Mouse (Mus musculus) neural tube, embryonic 11.5 days (tissue): ENCODE results near the gene Arhgef39. TPM values are rescaled to one million over a fixed set of nuclear protein-coding genes. Genes with fewer than 3 reads are reported as not detected.

ENCODE experiments used
- ATAC-seq: fragments of 200-750 bp; cut with Nextera tagmentation; 2 replicates; pipeline ENCODE4 v1.8.0; 2017; ENCODE audit warnings: moderate number of reproducible peaks, mild to moderate bottlenecking, moderate TSS enrichment, moderate library complexity; ENCODE audit not compliant: insufficient read depth, low FRiP score, low TSS enrichment
- DNase-seq: peaks from one replicate; pipeline ENCODE4 v3.0.0-alpha.2; 2015; ENCODE audit warnings: low spot score
- H3K27ac ChIP-seq: fragments of 300-500 bp; sonication (generic); 2 replicates; pipeline ENCODE4 v1.5.1; 2014; ENCODE audit warnings: low read depth, mild to moderate bottlenecking, low read length
- H3K27me3 ChIP-seq: fragments of 300-500 bp; sonication (generic); 2 replicates; pipeline ENCODE4 v1.6.1; 2014; ENCODE audit warnings: mild to moderate bottlenecking, low read length, mixed read lengths; ENCODE audit not compliant: control insufficient read depth, insufficient read depth
- H3K36me3 ChIP-seq: fragments of 300-500 bp; sonication (generic); 2 replicates; pipeline ENCODE4 v1.6.1; 2014; ENCODE audit warnings: mild to moderate bottlenecking, low read length, moderate library complexity, mixed read lengths; ENCODE audit not compliant: control insufficient read depth, insufficient read depth
- H3K4me1 ChIP-seq: fragments of 300-500 bp; sonication (generic); 2 replicates; pipeline ENCODE4 v1.6.1; 2014; ENCODE audit warnings: low read length, mixed read lengths; ENCODE audit not compliant: control insufficient read depth, insufficient read depth
- H3K4me2 ChIP-seq: fragments of 300-500 bp; sonication (generic); 2 replicates; pipeline ENCODE4 v1.6.1; 2014; ENCODE audit warnings: low read depth, mild to moderate bottlenecking, moderate library complexity
- H3K4me3 ChIP-seq: fragments of 300-500 bp; sonication (generic); 2 replicates; pipeline ENCODE4 v1.5.1; 2014; ENCODE audit warnings: low read depth, low read length
- H3K9ac ChIP-seq: fragments of 300-500 bp; sonication (generic); 2 replicates; pipeline ENCODE4 v1.6.1; 2014; ENCODE audit warnings: mild to moderate bottlenecking, low read length
- H3K9me3 ChIP-seq: fragments of 300-500 bp; sonication (generic); 2 replicates; pipeline ENCODE4 v1.6.1; 2016; ENCODE audit warnings: low read length; ENCODE audit not compliant: control insufficient read depth
- WGBS: fragments of 180-500 bp; shearing (Covaris S2); extraction: QIAGEN DNeasy Blood & Tissue Kit; methylation state at CpG from one replicate; pipeline ENCODE4 v1.1.7; 2014; 5-methylcytosine and 5-hydroxymethylcytosine counted together
- polyA plus RNA-seq: library from polyadenylated mRNA; unstranded; fragments of >200 nt; fragmentation: Nextera tagmentation; extraction: Ambion mirVana; gene quantifications from 2 replicates; pipeline ENCODE4 v1.2.1, GENCODE M21; 2014

Gene Arhgef39
- polyA plus RNA-seq, 1 experiment from 2014 or later: 36.7 TPM

- H3K36me3 ChIP-seq: no peaks in the 10 kb centered on the region
- peaks cover 14% of the 10 kb centered on the region for H3K4me1 ChIP-seq
- H3K4me2 ChIP-seq: no peak overlapping the region
- H3K9ac ChIP-seq: no peak overlapping the region
- WGBS: 69% methylated on average over 7 of the region's 7 CpGs
- ATAC-seq (no peak), DNase-seq (no peak)
- H3K4me3 ChIP-seq: no peak overlapping the region
- H3K27me3 ChIP-seq: peaks cover 6% of the 10 kb centered on the region
- H3K27ac ChIP-seq: no peak overlapping the region
- no peaks in the 10 kb centered on the region for H3K9me3 ChIP-seq
Observed at GRCm38 (mm10) chr4:43512653-43513052, 13.2 kb upstream of the Arhgef39 start.

GRCm38 (mm10) chr4:43511675-43512454, 12.4 kb upstream of the Arhgef39 start:
- no peaks in the 10 kb centered on the region for H3K9me3 ChIP-seq
- H3K4me1 ChIP-seq: peaks cover 14% of the 10 kb centered on the region

GRCm38 (mm10) chr4:43509109-43509508, 9.6 kb upstream of the Arhgef39 start:
- DNase-seq (no peak), ATAC-seq (no peak)
- no peak overlapping the region for H3K9ac ChIP-seq
- H3K27ac ChIP-seq: no peak overlapping the region
- H3K4me3 ChIP-seq: no peak overlapping the region
- H3K4me2 ChIP-seq: peak overlapping the region; percentile 55
- H3K4me1 ChIP-seq: peaks cover 14% of the 10 kb centered on the region
- WGBS: 26% methylated on average over 9 of the region's 9 CpGs
- H3K9me3 ChIP-seq: no peaks in the 10 kb centered on the region
- peaks cover 12% of the 10 kb centered on the region for H3K27me3 ChIP-seq
- no peaks in the 10 kb centered on the region for H3K36me3 ChIP-seq

More at GRCm38 (mm10) chr4:43511675-43512454, 12.4 kb upstream of the Arhgef39 start:
- no peak overlapping the region for H3K9ac ChIP-seq
- WGBS: 78% methylated on average over 19 of the region's 19 CpGs
- H3K27ac ChIP-seq: no peak overlapping the region
- no peak overlapping the region for H3K4me2 ChIP-seq
- no peaks in the 10 kb centered on the region for H3K36me3 ChIP-seq
- no peak overlapping the region for H3K4me3 ChIP-seq
- no peak for DNase-seq
- no peak for ATAC-seq
- H3K27me3 ChIP-seq: peaks cover 12% of the 10 kb centered on the region

- Histone ChIP-seq H3K9ac (peak overlapping the region; percentile 47), H3K4me3 (peak overlapping the region; percentile 31), H3K27me3 (peaks cover 12% of the 10 kb centered on the region), H3K27ac (no peak overlapping the region), H3K9me3 (no peaks in the 10 kb centered on the region), H3K4me1 (peaks cover 14% of the 10 kb centered on the region), H3K36me3 (no peaks in the 10 kb centered on the region), H3K4me2 (peak overlapping the region; percentile 55)
- no peak for ATAC-seq
- peak; percentile 40 for DNase-seq
- 7% methylated on average over 13 of the region's 13 CpGs for WGBS
Observed at GRCm38 (mm10) chr4:43508666-43508997, 9.1 kb upstream of the Arhgef39 start.

GRCm38 (mm10) chr4:43507938-43508665, 8.6 kb upstream of the Arhgef39 start:
- no peak for ATAC-seq
- Histone ChIP-seq H3K4me2 (peak overlapping the region; percentile 55), H3K36me3 (no peaks in the 10 kb centered on the region), H3K4me1 (peaks cover 14% of the 10 kb centered on the region), H3K27me3 (peaks cover 12% of the 10 kb centered on the region), H3K9me3 (no peaks in the 10 kb centered on the region), H3K9ac (peak overlapping the region; percentile 47), H3K27ac (no peak overlapping the region), H3K4me3 (peak overlapping the region; percentile 31)
- DNase-seq: no peak
- WGBS: 10% methylated on average over 22 of the region's 22 CpGs

GRCm38 (mm10) chr4:43506536-43507185, 7.2 kb upstream of the Arhgef39 start, which contains the start of gene Car9:
Gene Car9, plus strand, starts transcription at chr4:43506966.
- no peak for DNase-seq
- Histone ChIP-seq H3K4me1 (peaks cover 14% of the 10 kb centered on the region), H3K27ac (no peak within 1 kb of the TSS), H3K9me3 (no peaks in the 10 kb centered on the region), H3K27me3 (peaks cover 12% of the 10 kb centered on the region), H3K9ac (no peak within 1 kb of the TSS), H3K4me3 (no peak within 1 kb of the TSS), H3K36me3 (no peaks in the 10 kb centered on the region), H3K4me2 (no peak within 1 kb of the TSS; the same call in 1 of the 2 replicates)
- WGBS: 57% methylated on average over 9 of the region's 9 CpGs
- no peak for ATAC-seq

- ATAC-seq (no peak), DNase-seq (no peak)
- no peak overlapping the region for H3K4me3 ChIP-seq
- no peaks in the 10 kb centered on the region for H3K9me3 ChIP-seq
- no peaks in the 10 kb centered on the region for H3K36me3 ChIP-seq
- no peak overlapping the region for H3K9ac ChIP-seq
- WGBS: 82% methylated on average over 8 of the region's 8 CpGs
- no peak overlapping the region for H3K4me2 ChIP-seq
- H3K27me3 ChIP-seq: peaks cover 12% of the 10 kb centered on the region
- H3K27ac ChIP-seq: no peak overlapping the region
- H3K4me1 ChIP-seq: peaks cover 14% of the 10 kb centered on the region
Observed at GRCm38 (mm10) chr4:43506074-43506473, 6.6 kb upstream of the Arhgef39 start.

- WGBS: 81% methylated on average over 4 of the region's 4 CpGs
- Histone ChIP-seq H3K4me3 (no peak overlapping the region), H3K4me2 (no peak overlapping the region), H3K4me1 (peaks cover 12% of the 10 kb centered on the region), H3K27me3 (peaks cover 10% of the 10 kb centered on the region), H3K9me3 (no peaks in the 10 kb centered on the region), H3K9ac (no peak overlapping the region), H3K36me3 (no peaks in the 10 kb centered on the region), H3K27ac (no peak overlapping the region)
- ATAC-seq (no peak), DNase-seq (no peak)
Observed at GRCm38 (mm10) chr4:43504269-43504668, 4.8 kb upstream of the Arhgef39 start.
